Mouse (Mus musculus) intestine, postnatal 0 days (tissue): ENCODE data around the gene Tlk2. TPM values are rescaled to one million over a fixed set of nuclear protein-coding genes. Genes with fewer than 3 reads are reported as not detected.
A peak's percentile ranks its signal among the peaks of the same experiment; 100 is the strongest.

Source experiments
- ATAC-seq: fragments of 200-750 bp; cut with Nextera tagmentation; 2 replicates; pipeline ENCODE4 v1.8.0; 2017; ENCODE audit warnings: mild to moderate bottlenecking, moderate TSS enrichment, moderate library complexity
- H3K27ac ChIP-seq: fragments of 300-500 bp; sonication (generic); 2 replicates; pipeline ENCODE4 v1.5.1; 2014; ENCODE audit warnings: mild to moderate bottlenecking, low read depth, low read length, moderate library complexity
- H3K27me3 ChIP-seq: fragments of 300-500 bp; sonication (generic); replicated peaks from 2 replicates; pipeline ENCODE4 v1.6.1; 2014; ENCODE audit warnings: low read length, mixed read lengths; ENCODE audit not compliant: control insufficient read depth, insufficient read depth
- H3K36me3 ChIP-seq: fragments of 300-500 bp; sonication (generic); 2 replicates; pipeline ENCODE4 v1.6.1; 2014; ENCODE audit warnings: mild to moderate bottlenecking, moderate library complexity; ENCODE audit not compliant: control insufficient read depth, insufficient read depth
- H3K4me1 ChIP-seq: fragments of 300-500 bp; sonication (generic); replicated peaks from 2 replicates; pipeline ENCODE4 v1.6.1; 2014; ENCODE audit warnings: antibody characterized with exemption, low read length, mixed read lengths; ENCODE audit not compliant: control insufficient read depth, insufficient read depth
- H3K4me2 ChIP-seq: fragments of 300-500 bp; sonication (generic); replicated peaks from 2 replicates; pipeline ENCODE4 v1.6.1; 2014; ENCODE audit warnings: low read depth, mild to moderate bottlenecking, moderate library complexity
- H3K4me3 ChIP-seq: fragments of 300-500 bp; sonication (generic); 2 replicates; pipeline ENCODE4 v1.5.1; 2014; ENCODE audit warnings: low read depth, low read length
- H3K9ac ChIP-seq: fragments of 300-500 bp; sonication (generic); 2 replicates; pipeline ENCODE4 v1.6.1; 2014; ENCODE audit warnings: mild to moderate bottlenecking, low read depth, low read length
- H3K9me3 ChIP-seq: fragments of 300-500 bp; sonication (generic); 2 replicates; pipeline ENCODE4 v1.6.1; 2016; ENCODE audit warnings: mixed run types; ENCODE audit not compliant: control insufficient read depth
- CTCF ChIP-seq: sonication (generic); IDR thresholded peaks from 2 replicates; pipeline ENCODE4 v1.5.1; 2016; ENCODE audit warnings: low read depth, mild to moderate bottlenecking, control low read depth, antibody characterized with exemption, moderate library complexity
- WGBS: fragments of 180-500 bp; shearing (Covaris S2); extraction: QIAGEN DNeasy Blood & Tissue Kit; methylation state at CpG from one replicate; pipeline ENCODE4 v1.1.7; 2014; 5-methylcytosine and 5-hydroxymethylcytosine counted together
- polyA plus RNA-seq: library from polyadenylated mRNA; unstranded; fragments of >200 nt; fragmentation: Nextera tagmentation; extraction: Ambion mirVana; gene quantifications from 2 replicates; pipeline ENCODE4 v1.2.1, GENCODE M21; 2015

Tlk2 gene
- polyA plus RNA-seq, 1 experiment from 2014 or later, result 8.8 TPM

DNA sequence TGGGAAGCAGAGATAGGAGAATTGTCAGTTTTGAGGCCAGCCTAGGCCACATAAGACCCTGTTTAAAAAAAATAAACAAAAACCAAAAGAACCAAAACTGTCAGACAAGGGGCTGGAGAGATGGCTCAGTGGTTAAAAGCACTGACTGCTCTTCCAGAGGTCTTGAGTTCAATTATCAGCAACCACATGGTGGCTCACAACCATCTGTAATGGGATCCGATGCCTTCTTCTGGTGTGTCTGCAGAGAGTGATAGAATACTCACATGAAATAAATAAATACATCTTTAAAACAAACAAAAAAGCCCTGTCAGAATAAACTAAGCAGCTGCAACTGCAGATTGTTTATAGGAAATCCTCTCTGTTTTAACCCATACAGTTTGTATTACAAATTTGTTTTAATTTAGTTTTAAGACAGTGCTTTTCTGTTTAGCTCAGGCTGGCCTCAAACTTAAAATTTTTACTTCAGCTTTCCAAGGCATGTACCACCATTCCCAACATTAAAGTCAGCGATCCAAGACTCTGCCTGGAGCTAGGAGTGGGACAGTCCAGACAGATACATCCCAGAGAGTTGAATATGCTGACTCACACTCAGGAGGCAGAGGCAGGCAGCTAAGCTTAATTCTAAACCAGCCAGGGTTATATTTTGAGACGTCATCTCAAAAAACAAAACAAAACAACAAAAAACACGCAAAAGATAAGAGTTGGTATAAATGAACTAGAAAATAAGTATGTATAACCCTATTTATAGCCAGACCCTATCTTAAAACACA, 18.5 kb downstream of the Tlk2 start:
- Histone ChIP-seq H3K27me3 (no peaks in the 10 kb centered on the region), H3K4me2 (no peak overlapping the region), H3K4me1 (no peaks in the 10 kb centered on the region), H3K36me3 (peaks cover 13% of the 10 kb centered on the region; the same call in 1 of the 2 replicates), H3K9ac (no peak overlapping the region), H3K4me3 (no peak overlapping the region), H3K9me3 (no peaks in the 10 kb centered on the region), H3K27ac (no peak overlapping the region)
- ATAC-seq, result no peak
- WGBS, result 78% methylated on average over 4 of the region's 4 CpGs
- TF ChIP-seq CTCF, result no peak

DNA sequence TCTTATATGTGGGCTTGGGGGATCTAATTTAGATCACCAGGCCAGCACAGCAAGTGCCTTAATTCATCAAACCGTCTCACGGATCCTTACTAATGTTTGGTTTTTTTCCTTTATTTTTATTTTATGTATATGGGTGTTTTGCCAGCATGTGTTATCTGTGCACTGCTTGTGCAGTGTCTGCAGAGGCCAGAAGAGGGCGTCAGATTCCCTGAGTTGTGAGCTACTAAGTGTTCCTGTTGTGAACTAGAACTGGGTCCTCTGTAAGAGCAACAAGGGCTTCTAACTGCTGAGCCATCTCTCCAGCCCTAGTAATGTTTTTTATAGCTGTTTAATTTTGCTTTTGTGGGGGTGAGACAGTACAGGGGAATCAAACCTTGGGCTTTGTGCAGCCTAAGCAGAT, 23.8 kb downstream of the Tlk2 start:
- no peak overlapping the region for H3K27ac ChIP-seq
- no peak overlapping the region for H3K4me2 ChIP-seq
- peak; percentile 51 for TF ChIP-seq CTCF
- H3K9ac ChIP-seq, result no peak overlapping the region
- peaks cover 4% of the 10 kb centered on the region; the same call in 1 of the 2 replicates for H3K4me1 ChIP-seq
- H3K36me3 ChIP-seq, result no peaks in the 10 kb centered on the region
- ATAC-seq, result no peak
- H3K27me3 ChIP-seq, result no peaks in the 10 kb centered on the region
- no peak overlapping the region for H3K4me3 ChIP-seq
- 52% methylated on average over 3 of the region's 3 CpGs for WGBS
- H3K9me3 ChIP-seq, result no peaks in the 10 kb centered on the region

- no peak overlapping the region for H3K27ac ChIP-seq
Measured at GRCm38 (mm10) chr11:105210007-105210406, 31.4 kb downstream of the Tlk2 start.

GRCm38 (mm10) chr11:105214257-105214656, 35.6 kb downstream of the Tlk2 start:
- Histone ChIP-seq H3K36me3 (peaks cover 5% of the 10 kb centered on the region; the same call in 1 of the 2 replicates), H3K27me3 (no peaks in the 10 kb centered on the region), H3K9me3 (no peaks in the 10 kb centered on the region), H3K4me3 (no peak overlapping the region), H3K9ac (no peak overlapping the region), H3K27ac (no peak overlapping the region), H3K4me1 (no peaks in the 10 kb centered on the region), H3K4me2 (no peak overlapping the region)
- peak; percentile 38 for TF ChIP-seq CTCF
- ATAC-seq, result no peak
- WGBS, result 95% methylated on average over 1 of the region's 1 CpGs

More at GRCm38 (mm10) chr11:105210007-105210406, 31.4 kb downstream of the Tlk2 start:
- Histone ChIP-seq H3K9me3 (no peaks in the 10 kb centered on the region), H3K36me3 (peaks cover 9% of the 10 kb centered on the region; the same call in 1 of the 2 replicates), H3K9ac (no peak overlapping the region), H3K4me3 (no peak overlapping the region), H3K4me2 (no peak overlapping the region), H3K27me3 (no peaks in the 10 kb centered on the region), H3K4me1 (0 out of 2 replicates have a peak, but pooled peaks cover 4% of the 10 kb centered on the region)
- 84% methylated on average over 1 of the region's 1 CpGs for WGBS
- ATAC-seq, result no peak
- no peak for TF ChIP-seq CTCF

DNA sequence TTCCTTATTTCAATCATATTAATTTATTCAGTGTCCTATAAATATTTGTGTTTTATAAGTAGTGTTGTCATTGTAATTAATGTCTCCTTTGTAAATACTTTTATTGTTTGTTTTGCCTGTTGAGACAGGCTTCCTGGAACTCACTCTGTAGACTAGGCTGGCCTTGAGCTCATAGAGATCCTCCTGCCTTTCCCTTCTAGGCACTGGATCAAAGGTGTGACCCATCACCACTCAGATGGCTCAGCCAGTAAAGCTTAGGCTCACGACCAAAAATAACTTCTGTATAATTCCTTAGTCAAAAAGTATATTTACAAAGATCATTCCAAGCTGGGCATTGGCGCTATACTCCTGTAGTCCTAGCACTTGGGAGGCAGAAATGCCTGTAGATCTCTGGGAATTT, 39.2 kb downstream of the Tlk2 start:
- H3K9ac ChIP-seq, result no peak overlapping the region
- H3K4me2 ChIP-seq, result no peak overlapping the region
- H3K4me3 ChIP-seq, result no peak overlapping the region
- no peaks in the 10 kb centered on the region for H3K9me3 ChIP-seq
- peaks cover 15% of the 10 kb centered on the region for H3K36me3 ChIP-seq
- no peaks in the 10 kb centered on the region for H3K4me1 ChIP-seq
- H3K27me3 ChIP-seq, result no peaks in the 10 kb centered on the region
- no peak for ATAC-seq
- no peak for TF ChIP-seq CTCF
- 68% methylated on average over 2 of the region's 2 CpGs for WGBS
- H3K27ac ChIP-seq, result no peak overlapping the region

GRCm38 (mm10) chr11:105234501-105234900, 55.9 kb downstream of the Tlk2 start:
- Histone ChIP-seq H3K27ac (no peak overlapping the region), H3K9ac (no peak overlapping the region), H3K36me3 (0 out of 2 replicates have a peak, but pooled peaks cover 5% of the 10 kb centered on the region), H3K4me1 (no peaks in the 10 kb centered on the region), H3K9me3 (no peaks in the 10 kb centered on the region), H3K27me3 (no peaks in the 10 kb centered on the region), H3K4me3 (no peak overlapping the region), H3K4me2 (no peak overlapping the region)
- no peak for ATAC-seq
- TF ChIP-seq CTCF, result no peak
- WGBS, result 77% methylated on average over 2 of the region's 2 CpGs
